Mouse (Mus musculus) forelimb bud, embryonic 11.5 days (tissue): ENCODE data around the gene Tctn3.
A peak's percentile ranks its signal among the peaks of the same experiment; 100 is the strongest.

Experiments used
- DNase-seq: peaks from one replicate; pipeline ENCODE4 v3.0.0-alpha.2; 2012; ENCODE audit warnings: low read depth, low spot score

Gene Tctn3

GRCm38 (mm10) chr19:40611830-40612506 lies at the start of gene Tctn3, which contains the start of gene Entpd1:
Gene Tctn3 (minus strand): TSS chr19:40612233.
Gene Entpd1 (plus strand): TSS chr19:40612366.
- peak; percentile 98 for DNase-seq

DNA sequence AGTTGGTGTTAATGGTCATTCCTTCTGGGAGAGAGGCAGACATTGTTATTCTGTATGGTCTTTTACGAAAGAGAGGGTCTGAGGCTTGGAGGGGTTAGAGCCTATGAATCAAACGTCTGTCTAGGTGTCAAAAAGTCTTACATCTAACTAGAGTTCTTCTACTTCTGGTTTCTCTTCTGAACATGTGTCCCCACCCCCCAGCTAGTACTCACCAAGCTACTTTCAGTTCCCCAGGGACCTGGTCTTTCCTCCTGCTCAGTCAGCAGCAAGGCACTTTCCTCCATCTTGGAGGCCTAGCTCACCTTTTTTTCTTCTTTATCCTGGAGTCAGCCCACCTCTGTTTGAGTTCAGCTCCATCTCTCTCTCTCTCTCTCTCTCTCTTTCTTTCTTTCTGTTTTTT lies 49.1 kb upstream of the Tctn3 start:
- no peak for DNase-seq

DNA sequence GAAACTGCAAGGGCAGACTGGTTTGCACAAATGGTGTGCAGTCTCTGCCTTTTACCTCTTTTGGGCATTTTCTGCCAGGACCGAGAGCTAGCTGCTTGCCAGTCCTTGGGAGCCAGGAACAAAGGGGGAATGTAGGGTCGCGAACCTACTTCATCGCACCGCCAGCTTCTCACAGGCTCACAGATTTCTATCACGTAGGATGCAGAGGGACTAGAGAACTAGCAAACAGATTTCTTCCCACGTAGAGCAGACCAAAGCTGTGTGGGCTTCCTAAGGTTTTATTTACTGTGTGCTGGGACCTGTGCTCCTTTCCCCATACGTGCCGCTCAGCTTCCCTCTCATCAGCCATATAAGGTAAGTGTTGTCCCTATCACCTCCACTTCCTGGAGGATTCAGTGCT lies 48.5 kb upstream of the Tctn3 start:
- DNase-seq: no peak

DNA sequence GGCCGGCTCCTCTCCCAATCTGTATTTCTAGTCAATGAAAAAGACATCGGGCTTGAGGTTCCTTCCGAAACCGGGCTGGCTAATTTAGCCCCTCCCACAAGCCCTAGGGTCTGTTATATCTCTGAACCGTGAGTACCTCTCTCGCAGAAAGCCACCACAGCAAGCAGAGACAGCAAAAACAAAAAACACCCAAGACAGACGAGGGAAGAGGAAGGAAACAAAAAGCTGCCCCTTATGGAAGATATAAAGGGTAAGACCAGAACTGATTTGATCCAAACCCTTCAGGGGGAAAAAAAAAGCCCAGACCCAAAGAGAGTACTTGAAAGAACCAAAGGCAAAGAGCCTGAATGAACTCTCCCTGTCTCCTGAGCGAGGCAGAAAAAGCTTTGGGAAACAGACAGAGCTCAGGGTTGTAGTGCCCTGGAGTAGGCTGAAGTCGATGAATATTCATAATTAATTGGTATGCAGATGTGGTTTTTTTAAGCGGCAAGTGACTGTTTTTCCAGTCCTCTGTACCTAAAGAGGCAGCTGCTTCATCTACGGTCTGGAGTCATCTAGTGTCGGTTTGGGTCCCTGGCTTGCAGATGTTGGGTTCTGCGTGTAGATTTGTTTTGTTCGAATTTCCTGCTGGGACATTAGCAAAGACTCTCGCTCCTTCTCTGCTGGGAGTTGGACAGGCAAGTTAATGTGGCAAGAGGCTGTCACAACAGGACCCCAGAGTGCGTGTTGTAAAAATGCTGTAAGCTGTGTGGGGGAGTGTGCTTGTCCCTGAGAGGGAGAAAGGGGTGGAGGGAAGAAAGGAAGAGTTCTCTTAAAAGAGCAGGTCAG lies 47.8 kb upstream of the Tctn3 start:
- DNase-seq: peak; percentile 29

- DNase-seq: no peak
Measured at GRCm38 (mm10) chr19:40658935-40659334, 46.9 kb upstream of the Tctn3 start.

DNA sequence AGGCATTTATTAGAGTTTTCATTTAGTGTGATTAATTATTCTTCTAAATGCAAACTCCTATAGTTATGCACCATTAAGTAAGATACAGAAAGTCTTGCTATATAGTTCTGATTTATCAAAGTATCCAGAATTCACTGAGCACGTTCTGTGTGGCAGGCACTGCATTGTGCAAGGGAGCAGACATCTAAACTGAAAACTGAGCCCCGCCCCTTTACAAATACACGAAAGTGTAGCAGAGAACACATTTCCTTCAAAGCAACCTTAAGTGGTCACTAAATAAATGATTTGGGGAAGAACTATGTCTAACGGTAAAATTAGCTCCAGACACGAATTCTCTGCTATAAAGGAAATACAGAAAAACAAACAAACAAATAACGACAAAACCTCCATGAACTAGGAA lies 46.2 kb upstream of the Tctn3 start:
- DNase-seq: no peak

DNA sequence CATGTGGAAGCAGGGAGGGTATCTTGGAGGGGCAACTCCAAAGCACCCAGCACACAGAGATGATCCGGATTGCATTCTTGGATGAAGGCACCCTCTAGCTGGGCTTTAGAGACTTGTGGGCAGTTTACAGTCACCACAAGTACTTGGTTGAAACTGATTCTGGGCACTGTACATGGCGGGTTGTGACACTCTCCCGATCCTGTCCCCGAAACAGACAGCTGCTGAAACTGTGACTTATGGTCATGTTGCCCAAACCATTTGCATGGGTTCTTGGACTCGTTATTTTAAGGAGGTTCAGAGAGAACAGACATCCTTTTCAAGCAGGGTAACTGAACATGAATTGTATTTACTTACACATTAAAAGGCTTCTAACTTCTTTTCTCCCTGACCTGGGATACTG lies 44.2 kb upstream of the Tctn3 start:
- DNase-seq: no peak

DNA sequence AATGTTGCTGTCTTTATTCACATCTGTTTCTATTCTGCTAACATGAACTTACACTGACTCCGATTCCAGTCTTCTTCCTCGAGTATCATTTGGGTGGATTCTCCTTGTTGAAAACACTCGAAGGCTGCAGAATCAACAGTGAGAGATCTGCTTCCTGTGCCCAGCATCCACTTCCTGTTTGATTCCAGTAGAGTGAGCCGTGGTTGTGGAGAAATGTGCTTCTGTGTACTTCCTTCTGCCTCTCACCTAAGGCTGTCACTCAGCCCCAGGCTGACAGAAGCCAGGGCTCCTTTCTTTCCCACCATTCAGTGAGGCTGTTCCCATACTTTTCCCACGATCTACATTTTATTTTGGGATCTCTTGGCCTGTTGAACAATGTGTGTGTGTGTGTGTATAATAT lies 38.1 kb upstream of the Tctn3 start:
- DNase-seq: no peak

DNA sequence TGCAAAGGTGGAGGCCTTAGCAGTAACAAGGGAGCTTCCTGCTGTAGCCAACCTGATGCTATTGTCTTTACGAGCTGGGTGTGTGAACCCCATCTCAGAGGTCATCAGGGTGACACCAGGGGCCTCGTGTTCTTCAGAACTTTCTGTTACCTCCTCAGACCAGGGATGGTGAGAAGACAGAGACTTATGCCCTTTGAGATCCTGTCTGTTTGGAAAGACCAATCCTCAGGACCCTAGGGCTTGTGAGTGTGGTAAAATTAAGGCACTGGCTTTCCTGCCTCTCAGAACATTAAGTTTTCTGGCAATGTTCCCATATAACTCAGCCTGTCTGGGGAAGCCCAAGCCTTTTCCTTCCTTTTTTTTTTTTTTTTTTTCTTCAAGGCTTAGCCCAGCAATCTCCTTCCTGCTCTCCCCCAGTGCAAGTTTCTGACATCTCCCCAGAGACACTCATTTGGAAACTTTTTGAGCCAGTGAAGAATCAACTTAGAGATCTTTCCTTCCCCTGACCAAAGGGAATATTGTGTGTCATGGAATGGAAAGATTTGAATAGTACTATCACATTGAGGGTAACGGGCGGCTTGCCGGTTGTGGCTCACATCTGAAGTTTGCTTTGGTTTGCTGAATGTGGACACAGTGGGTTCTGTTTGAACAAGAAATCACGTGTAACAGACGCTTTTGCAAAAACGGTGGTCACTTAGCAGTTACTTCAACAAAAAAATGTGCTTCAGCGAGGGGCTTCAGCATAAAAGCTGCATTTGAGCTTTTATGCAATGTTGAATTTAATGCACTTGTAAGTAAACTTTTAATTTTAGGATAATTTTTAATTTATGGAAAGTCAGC lies 35.5 kb upstream of the Tctn3 start:
- no peak for DNase-seq

DNA sequence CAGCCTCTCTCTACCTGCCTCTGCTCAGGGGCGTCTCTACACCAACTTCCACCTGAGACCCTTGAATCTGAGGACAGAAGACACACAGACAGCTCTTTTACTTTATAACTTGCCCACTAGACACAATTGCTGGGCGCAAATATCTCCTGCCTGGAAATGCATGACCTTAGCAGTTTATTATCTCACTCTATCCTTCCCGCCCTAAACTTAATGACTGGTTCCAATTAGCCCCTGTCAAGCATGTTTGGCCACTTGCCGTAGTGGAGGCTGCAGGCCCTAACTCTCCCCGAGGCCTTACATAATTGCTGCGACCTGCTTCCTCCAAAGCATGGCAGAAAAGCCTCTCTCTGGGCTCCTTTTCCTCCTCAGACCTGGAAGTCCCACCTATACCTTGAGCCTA lies 34.3 kb upstream of the Tctn3 start:
- no peak for DNase-seq

GRCm38 (mm10) chr19:40643846-40644245 lies 31.8 kb upstream of the Tctn3 start:
- DNase-seq: no peak

DNA sequence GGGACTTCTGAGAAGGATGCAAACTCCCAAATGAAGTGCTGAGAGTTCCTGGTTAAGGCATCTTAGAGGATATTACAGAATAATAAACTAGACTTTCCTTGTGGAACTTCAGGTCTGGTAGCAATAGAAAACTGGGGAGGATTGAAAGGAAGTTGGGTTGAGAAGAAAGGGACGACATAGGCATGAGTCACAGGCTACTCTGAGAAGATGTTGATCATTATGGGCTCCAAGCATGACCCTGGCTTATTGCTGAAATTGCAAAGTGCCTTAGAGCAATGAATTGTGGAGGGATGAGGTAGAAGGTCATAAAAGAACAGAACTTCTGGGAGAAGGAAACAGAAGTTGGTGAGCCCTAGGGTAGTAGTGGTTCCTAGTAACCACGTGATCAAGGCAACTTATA lies 28.8 kb upstream of the Tctn3 start:
- no peak for DNase-seq

DNA sequence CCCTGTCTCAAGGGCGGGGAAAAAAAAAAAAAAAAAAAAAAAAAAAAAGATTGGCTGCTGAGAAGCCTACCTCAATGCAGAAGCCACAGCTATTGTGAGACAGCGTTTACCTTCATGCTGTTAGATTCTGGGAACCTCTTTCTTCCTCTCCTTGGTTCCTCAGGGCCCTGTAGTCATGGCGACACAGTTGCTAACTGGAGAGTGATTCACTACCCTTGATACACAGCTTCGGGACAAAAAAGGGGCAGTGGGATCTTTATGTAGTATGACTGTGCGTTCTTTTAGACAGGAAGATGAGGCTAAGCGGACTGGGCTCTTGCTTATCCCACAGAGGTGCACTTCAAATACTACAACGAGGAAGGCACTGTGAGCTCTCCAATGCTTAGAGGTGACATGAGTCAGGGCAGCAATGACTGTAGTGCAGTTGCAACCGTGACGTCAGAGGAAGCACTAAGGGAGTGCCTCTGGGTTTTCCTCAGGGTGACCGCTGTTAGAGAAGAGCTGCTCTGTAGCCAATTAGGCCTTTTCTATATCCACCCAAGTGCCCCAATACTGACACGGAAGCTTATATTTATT lies 27.8 kb upstream of the Tctn3 start:
- no peak for DNase-seq

DNA sequence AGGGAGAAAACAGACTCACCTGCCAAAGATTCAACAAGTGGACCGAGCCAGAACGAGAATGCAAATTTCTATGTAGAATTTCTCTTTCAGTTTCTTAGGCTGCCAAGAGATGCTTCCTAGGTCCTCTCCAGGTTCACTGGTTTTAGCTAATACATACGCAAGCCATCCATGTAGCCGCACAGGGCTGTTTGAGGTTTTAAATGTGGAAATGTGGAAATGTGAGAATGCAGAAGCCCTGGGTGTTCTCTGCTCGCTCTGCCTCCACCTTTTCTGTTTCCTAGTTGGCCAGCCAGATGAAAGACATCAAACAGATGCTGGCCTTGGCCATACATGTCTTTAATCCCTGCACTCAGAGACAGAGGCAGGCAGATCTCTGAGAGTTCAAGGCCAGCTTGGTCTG lies 26.5 kb upstream of the Tctn3 start:
- DNase-seq: no peak

- DNase-seq: no peak
Measured at GRCm38 (mm10) chr19:40637601-40638000, 25.6 kb upstream of the Tctn3 start.

DNA sequence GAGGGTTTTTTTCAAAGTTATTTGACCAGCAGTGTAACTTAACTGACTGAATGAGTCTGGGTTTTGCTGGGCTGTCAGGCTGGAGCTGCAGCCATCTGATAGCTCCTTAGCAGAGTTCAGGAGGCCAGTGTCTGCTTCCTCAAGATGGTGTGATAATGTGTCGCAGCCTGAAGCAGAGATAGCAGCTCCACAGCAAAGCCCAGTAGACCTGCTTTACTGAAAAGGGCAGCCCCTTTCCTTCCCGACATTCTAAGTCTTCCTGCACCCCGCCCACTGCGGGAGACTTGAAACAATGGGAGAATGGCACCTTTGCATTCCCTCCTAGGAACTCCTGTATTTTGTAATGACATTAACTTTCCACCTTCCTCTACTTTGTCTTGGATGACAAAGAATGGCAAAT lies 25.1 kb upstream of the Tctn3 start:
- no peak for DNase-seq

GRCm38 (mm10) chr19:40633144-40633543 lies 21.1 kb upstream of the Tctn3 start:
- no peak for DNase-seq

- DNase-seq: no peak
Measured at GRCm38 (mm10) chr19:40632668-40633067, 20.6 kb upstream of the Tctn3 start.

GRCm38 (mm10) chr19:40632193-40632592 lies 20.2 kb upstream of the Tctn3 start:
- DNase-seq: no peak

GRCm38 (mm10) chr19:40630606-40631005 lies 18.6 kb upstream of the Tctn3 start:
- DNase-seq: no peak

GRCm38 (mm10) chr19:40630096-40630495 lies 18.1 kb upstream of the Tctn3 start:
- no peak for DNase-seq

DNA sequence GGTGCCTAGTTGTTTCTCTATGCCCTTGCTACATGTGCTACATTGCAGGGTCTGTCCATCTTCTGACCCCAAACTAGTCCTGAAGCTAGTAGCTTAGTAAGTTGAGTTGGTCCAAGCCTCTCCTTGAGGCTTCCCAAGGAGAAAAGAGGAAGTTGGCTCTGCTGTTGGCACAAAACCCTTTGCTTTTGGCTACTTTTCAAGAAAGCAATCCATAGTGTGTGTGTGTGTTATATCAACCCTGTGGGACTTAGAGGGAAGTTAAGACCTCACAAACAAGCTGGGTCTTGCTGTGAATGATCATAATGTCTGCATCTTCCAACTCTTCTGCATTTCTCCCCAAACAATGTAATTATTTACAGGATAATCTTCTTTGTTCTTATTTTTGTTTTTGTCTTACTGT lies 16.9 kb upstream of the Tctn3 start:
- no peak for DNase-seq
